Mouse (Mus musculus) stomach, postnatal 0 days (tissue): ENCODE measurements around the gene Phldb1.

Experiments
- CTCF ChIP-seq: IDR thresholded peaks from 2 replicates; pipeline ENCODE4 v1.5.1; 2016; ENCODE audit warnings: antibody characterized with exemption, low read depth, mild to moderate bottlenecking, moderate library complexity
- EP300 ChIP-seq: optimal IDR thresholded peaks from 2 replicates; pipeline ENCODE3; 2016; ENCODE audit warnings: antibody characterized with exemption

GRCm38 (mm10) chr9:44737240-44737949 lies 2.4 kb upstream of the Phldb1 start:
- TF ChIP-seq CTCF, result peak; percentile 26
- TF ChIP-seq EP300, result no peak
